Mouse (Mus musculus) intestine, postnatal 0 days (tissue): ENCODE measurements around the gene Ascc2. TPM values are rescaled to one million over a fixed set of nuclear protein-coding genes. Genes with fewer than 3 reads are reported as not detected.

ENCODE experiments used
- ATAC-seq: fragments of 200-750 bp; cut with Nextera tagmentation; 2 replicates; pipeline ENCODE4 v1.8.0; 2017; ENCODE audit warnings: mild to moderate bottlenecking, moderate TSS enrichment, moderate library complexity
- H3K27ac ChIP-seq: fragments of 300-500 bp; sonication (generic); 2 replicates; pipeline ENCODE4 v1.5.1; 2014; ENCODE audit warnings: mild to moderate bottlenecking, low read depth, low read length, moderate library complexity
- H3K27me3 ChIP-seq: fragments of 300-500 bp; sonication (generic); replicated peaks from 2 replicates; pipeline ENCODE4 v1.6.1; 2014; ENCODE audit warnings: low read length, mixed read lengths; ENCODE audit not compliant: control insufficient read depth, insufficient read depth
- H3K36me3 ChIP-seq: fragments of 300-500 bp; sonication (generic); 2 replicates; pipeline ENCODE4 v1.6.1; 2014; ENCODE audit warnings: mild to moderate bottlenecking, moderate library complexity; ENCODE audit not compliant: control insufficient read depth, insufficient read depth
- H3K4me1 ChIP-seq: fragments of 300-500 bp; sonication (generic); replicated peaks from 2 replicates; pipeline ENCODE4 v1.6.1; 2014; ENCODE audit warnings: antibody characterized with exemption, low read length, mixed read lengths; ENCODE audit not compliant: control insufficient read depth, insufficient read depth
- H3K4me2 ChIP-seq: fragments of 300-500 bp; sonication (generic); replicated peaks from 2 replicates; pipeline ENCODE4 v1.6.1; 2014; ENCODE audit warnings: low read depth, mild to moderate bottlenecking, moderate library complexity
- H3K4me3 ChIP-seq: fragments of 300-500 bp; sonication (generic); 2 replicates; pipeline ENCODE4 v1.5.1; 2014; ENCODE audit warnings: low read depth, low read length
- H3K9ac ChIP-seq: fragments of 300-500 bp; sonication (generic); 2 replicates; pipeline ENCODE4 v1.6.1; 2014; ENCODE audit warnings: mild to moderate bottlenecking, low read depth, low read length
- H3K9me3 ChIP-seq: fragments of 300-500 bp; sonication (generic); 2 replicates; pipeline ENCODE4 v1.6.1; 2016; ENCODE audit warnings: mixed run types; ENCODE audit not compliant: control insufficient read depth
- CTCF ChIP-seq: sonication (generic); IDR thresholded peaks from 2 replicates; pipeline ENCODE4 v1.5.1; 2016; ENCODE audit warnings: low read depth, mild to moderate bottlenecking, control low read depth, antibody characterized with exemption, moderate library complexity
- WGBS: fragments of 180-500 bp; shearing (Covaris S2); extraction: QIAGEN DNeasy Blood & Tissue Kit; methylation state at CpG from one replicate; pipeline ENCODE4 v1.1.7; 2014; 5-methylcytosine and 5-hydroxymethylcytosine counted together
- polyA plus RNA-seq: library from polyadenylated mRNA; unstranded; fragments of >200 nt; fragmentation: Nextera tagmentation; extraction: Ambion mirVana; gene quantifications from 2 replicates; pipeline ENCODE4 v1.2.1, GENCODE M21; 2015

Gene Ascc2
- polyA plus RNA-seq, 1 experiment from 2014 or later = 17.1 TPM

GRCm38 (mm10) chr11:4606541-4606940 lies 31.0 kb upstream of the Ascc2 start:
- no peak for TF ChIP-seq CTCF
- Histone ChIP-seq H3K9me3 (no peaks in the 10 kb centered on the region), H3K36me3 (no peaks in the 10 kb centered on the region), H3K27ac (no peak overlapping the region), H3K9ac (no peak overlapping the region), H3K4me1 (0 out of 2 replicates have a peak, but pooled peaks cover 3% of the 10 kb centered on the region), H3K4me3 (no peak overlapping the region), H3K27me3 (no peaks in the 10 kb centered on the region), H3K4me2 (no peak overlapping the region)
- 82% methylated on average over 1 of the region's 1 CpGs for WGBS
- no peak for ATAC-seq

- Histone ChIP-seq H3K4me1 (no peaks in the 10 kb centered on the region), H3K4me2 (no peak overlapping the region), H3K27me3 (no peaks in the 10 kb centered on the region), H3K9me3 (no peaks in the 10 kb centered on the region), H3K4me3 (no peak overlapping the region), H3K36me3 (no peaks in the 10 kb centered on the region), H3K9ac (no peak overlapping the region), H3K27ac (no peak overlapping the region)
- no peak for TF ChIP-seq CTCF
- 65% methylated on average over 2 of the region's 2 CpGs for WGBS
- ATAC-seq = no peak
Observed at GRCm38 (mm10) chr11:4611904-4612303, 25.6 kb upstream of the Ascc2 start.

GRCm38 (mm10) chr11:4620017-4620485 lies 17.5 kb upstream of the Ascc2 start, which contains the start of gene Gm11032:
Gene Gm11032, plus strand, starts transcription at chr11:4620067.
- no peaks in the 10 kb centered on the region for H3K27me3 ChIP-seq
- no peak within 1 kb of the TSS for H3K9ac ChIP-seq
- H3K36me3 ChIP-seq = no peaks in the 10 kb centered on the region
- WGBS = 71% methylated on average over 16 of the region's 16 CpGs
- no peaks in the 10 kb centered on the region for H3K9me3 ChIP-seq
- no peaks in the 10 kb centered on the region for H3K4me1 ChIP-seq
- H3K4me3 ChIP-seq = no peak within 1 kb of the TSS
- no peak within 1 kb of the TSS for H3K4me2 ChIP-seq
- ATAC-seq = no peak
- no peak within 1 kb of the TSS for H3K27ac ChIP-seq
- TF ChIP-seq CTCF = no peak

GRCm38 (mm10) chr11:4620501-4621108 lies 16.9 kb upstream of the Ascc2 start:
- no peaks in the 10 kb centered on the region for H3K27me3 ChIP-seq
- no peak overlapping the region for H3K27ac ChIP-seq
- no peaks in the 10 kb centered on the region for H3K36me3 ChIP-seq
- no peaks in the 10 kb centered on the region for H3K4me1 ChIP-seq
- no peak overlapping the region for H3K4me2 ChIP-seq
- TF ChIP-seq CTCF = no peak
- no peaks in the 10 kb centered on the region for H3K9me3 ChIP-seq
- no peak overlapping the region for H3K4me3 ChIP-seq
- 47% methylated on average over 13 of the region's 13 CpGs for WGBS
- H3K9ac ChIP-seq = no peak overlapping the region
- no peak for ATAC-seq

- no peaks in the 10 kb centered on the region for H3K36me3 ChIP-seq
- TF ChIP-seq CTCF = no peak
- ATAC-seq = no peak
- no peaks in the 10 kb centered on the region for H3K27me3 ChIP-seq
- H3K27ac ChIP-seq = no peak overlapping the region
- H3K4me3 ChIP-seq = no peak overlapping the region
- WGBS = 60% methylated on average over 4 of the region's 4 CpGs
- H3K9ac ChIP-seq = no peak overlapping the region
- no peaks in the 10 kb centered on the region for H3K9me3 ChIP-seq
- H3K4me1 ChIP-seq = no peaks in the 10 kb centered on the region
- H3K4me2 ChIP-seq = no peak overlapping the region
Observed at GRCm38 (mm10) chr11:4621866-4622265, 15.7 kb upstream of the Ascc2 start.

GRCm38 (mm10) chr11:4622442-4622986 lies 15.0 kb upstream of the Ascc2 start:
- Histone ChIP-seq H3K4me1 (no peaks in the 10 kb centered on the region), H3K4me2 (no peak overlapping the region), H3K27ac (no peak overlapping the region), H3K9me3 (no peaks in the 10 kb centered on the region), H3K36me3 (no peaks in the 10 kb centered on the region), H3K9ac (no peak overlapping the region), H3K27me3 (no peaks in the 10 kb centered on the region), H3K4me3 (no peak overlapping the region)
- ATAC-seq = no peak
- WGBS = 67% methylated on average over 7 of the region's 7 CpGs
- TF ChIP-seq CTCF = no peak
